Mouse (Mus musculus) lung, embryonic 15.5 days (tissue): Measurements from ENCODE around the gene Kdelr1. TPM values are rescaled to one million over a fixed set of nuclear protein-coding genes. Genes with fewer than 3 reads are reported as not detected.

Source experiments
- polyA plus RNA-seq: library from polyadenylated mRNA; unstranded; fragments of >200 nt; fragmentation: Nextera tagmentation; extraction: Ambion mirVana; gene quantifications from 2 replicates; pipeline ENCODE4 v1.2.1, GENCODE M21; 2015

Gene Kdelr1
- polyA plus RNA-seq, 1 experiment from 2014 or later, result 67.4 TPM

Other genes with a start within 250 kb of the Kdelr1 start
- 32.4 and 33.3 TPM in 2 replicates for gene Rasip1, start 245.3 kb upstream of the Kdelr1 start, polyA plus RNA-seq
- 7.7 and 9.5 TPM in 2 replicates for gene Mamstr, start 232.8 kb upstream of the Kdelr1 start, polyA plus RNA-seq
- gene Fut2, start 206.4 kb upstream of the Kdelr1 start, polyA plus RNA-seq, result 0.57 and 0.69 TPM in 2 replicates
- gene Ntn5, start 188.8 kb upstream of the Kdelr1 start, polyA plus RNA-seq, result 0.52 and 0.69 TPM in 2 replicates
- gene Sec1, start 178.4 kb upstream of the Kdelr1 start, polyA plus RNA-seq, result 0.21 and 0.42 TPM in 2 replicates
- 2.4 and 4.6 TPM in 2 replicates for gene Car11, start 172.9 kb upstream of the Kdelr1 start, polyA plus RNA-seq
- 2.7 and 3.1 TPM in 2 replicates for gene Dbp, start 167.7 kb upstream of the Kdelr1 start, polyA plus RNA-seq
- 1,016 and 1,098 TPM in 2 replicates for gene Rpl18, start 157.3 kb upstream of the Kdelr1 start, polyA plus RNA-seq
- gene Sphk2, start 154.8 kb upstream of the Kdelr1 start, polyA plus RNA-seq, result 26.4 and 26.5 TPM in 2 replicates
- gene Fam83e, start 151.6 kb upstream of the Kdelr1 start, polyA plus RNA-seq, result 1.4 and 1.5 TPM in 2 replicates
- not detected in 2 replicates for gene Spaca4, start 147.0 kb upstream of the Kdelr1 start, polyA plus RNA-seq
- 1.1 and 1.4 TPM in 2 replicates for gene Lmtk3, start 89.0 kb upstream of the Kdelr1 start, polyA plus RNA-seq
- 6.1 and 7.8 TPM in 2 replicates for gene Sult2b1, start 88.1 kb upstream of the Kdelr1 start, polyA plus RNA-seq
- 115 and 122 TPM in 2 replicates for gene Cyth2, start 58.2 kb upstream of the Kdelr1 start, polyA plus RNA-seq
- 0.79 and 0.84 TPM in 2 replicates for gene Kcnj14, start 48.0 kb upstream of the Kdelr1 start, polyA plus RNA-seq
- 67.8 and 73.6 TPM in 2 replicates for gene Grwd1, start 41.8 kb upstream of the Kdelr1 start, polyA plus RNA-seq
- 0.50 and 0.57 TPM in 2 replicates for gene Grin2d, start 5.6 kb downstream of the Kdelr1 start, polyA plus RNA-seq
- 1.1 and 1.2 TPM in 2 replicates for gene Syngr4, start 23.9 kb downstream of the Kdelr1 start, polyA plus RNA-seq
- 5.5 and 5.6 TPM in 2 replicates for gene Tmem143, start 24.2 kb downstream of the Kdelr1 start, polyA plus RNA-seq
- 170 and 177 TPM in 2 replicates for gene Emp3, start 48.6 kb downstream of the Kdelr1 start, polyA plus RNA-seq
- 6.1 and 6.4 TPM in 2 replicates for gene Ccdc114, start 51.3 kb downstream of the Kdelr1 start, polyA plus RNA-seq
- 0.62 and 0.65 TPM in 2 replicates for gene Abcc6, start 157.5 kb downstream of the Kdelr1 start, polyA plus RNA-seq
- gene Nomo1, start 160.9 kb downstream of the Kdelr1 start, polyA plus RNA-seq, result 36.9 and 37.3 TPM in 2 replicates
- gene Kcnj11, start 228.0 kb downstream of the Kdelr1 start, polyA plus RNA-seq, result 0.30 and 0.52 TPM in 2 replicates